Mouse (Mus musculus) bone marrow macrophage, adult 2 months (primary cell): ENCODE data around the gene Mettl27. TPM values are rescaled to one million over a fixed set of nuclear protein-coding genes. Genes with fewer than 3 reads are reported as not detected.
"Not testable (repeated sequence)": the region's sequence is repeated elsewhere in the genome, so short reads cannot be mapped to it uniquely, and the experiment has no call there.

ENCODE experiments used
- H3K27ac ChIP-seq: 2 replicates; pipeline ENCODE4 v1.5.1; 2012; ENCODE audit warnings: low read depth, low read length; ENCODE audit not compliant: insufficient read depth
- H3K4me1 ChIP-seq: 2 replicates; pipeline ENCODE4 v1.6.1; 2012; ENCODE audit warnings: low read length; ENCODE audit not compliant: control insufficient read depth, insufficient read depth
- H3K4me3 ChIP-seq: 2 replicates; pipeline ENCODE4 v1.5.1; 2012; ENCODE audit warnings: mild to moderate bottlenecking, low read length, moderate library complexity; ENCODE audit not compliant: insufficient read depth
- CTCF ChIP-seq: IDR thresholded peaks from 2 replicates; pipeline ENCODE4 v1.5.1; 2012; ENCODE audit warnings: low read depth, mild to moderate bottlenecking, low read length, moderate library complexity
- POLR2A ChIP-seq: IDR thresholded peaks from 2 replicates; pipeline ENCODE4 v1.6.1; 2012; ENCODE audit warnings: mild to moderate bottlenecking, low read depth, low read length, borderline replicate concordance
- polyA plus RNA-seq: library from polyadenylated mRNA; stranded (reverse); fragments of >200 nt; gene quantifications from 2 replicates; pipeline ENCODE4 v1.2.4, GENCODE M21; 2012; ENCODE audit not compliant: missing spikeins, insufficient read depth, insufficient read length

The Mettl27 gene
- polyA plus RNA-seq, 1 experiment: 7.0 TPM

- Histone ChIP-seq H3K27ac (no peak overlapping the region), H3K4me1 (no peaks in the 10 kb centered on the region), H3K4me3 (no peak overlapping the region)
- TF ChIP-seq POLR2A (no peak), CTCF (peak; percentile 92)
Measured at GRCm38 (mm10) chr5:134918071-134918832, 13.9 kb upstream of the Mettl27 start.

- no peak for TF ChIP-seq CTCF
- no peak for TF ChIP-seq POLR2A
- H3K4me3 ChIP-seq: no peak overlapping the region
Measured at GRCm38 (mm10) chr5:134919097-134919496, 13.1 kb upstream of the Mettl27 start.

DNA sequence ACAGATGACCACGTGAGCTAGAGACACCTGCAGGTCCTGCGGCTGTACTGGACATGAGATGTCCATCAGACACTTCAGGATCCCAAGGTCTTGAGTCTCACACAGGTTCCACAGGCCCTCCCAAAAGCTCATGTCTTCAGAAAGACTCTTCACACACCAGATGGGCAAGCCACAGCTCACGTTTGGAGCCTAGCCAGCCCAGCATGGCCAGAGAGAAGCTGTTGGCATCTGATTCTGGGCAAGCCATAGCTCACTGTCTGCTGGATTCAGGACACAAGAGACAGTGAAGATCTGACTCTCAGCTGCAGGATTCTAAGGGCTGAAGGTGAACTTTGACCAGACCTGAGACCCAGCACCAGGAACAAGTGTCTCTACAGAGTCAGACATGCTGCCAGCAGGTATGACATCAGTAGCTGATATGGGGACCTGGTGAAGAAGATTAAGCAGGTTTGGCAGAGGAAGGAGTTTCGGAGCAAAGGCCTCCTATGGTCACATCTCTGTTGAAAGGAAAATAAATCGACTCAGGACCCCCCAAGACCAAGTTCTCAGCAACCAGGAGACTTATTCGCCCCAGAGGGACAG lies 12.0 kb upstream of the Mettl27 start:
- Histone ChIP-seq H3K27ac (no peak overlapping the region), H3K4me3 (no peak overlapping the region), H3K4me1 (no peaks in the 10 kb centered on the region)
- no peak for TF ChIP-seq POLR2A
- no peak for TF ChIP-seq CTCF

More at GRCm38 (mm10) chr5:134919097-134919496, 13.1 kb upstream of the Mettl27 start:
- Histone ChIP-seq H3K4me1 (no peaks in the 10 kb centered on the region), H3K27ac (no peak overlapping the region)

GRCm38 (mm10) chr5:134921106-134921505 lies 11.1 kb upstream of the Mettl27 start:
- no peak overlapping the region for H3K4me3 ChIP-seq
- no peak overlapping the region for H3K27ac ChIP-seq
- no peaks in the 10 kb centered on the region for H3K4me1 ChIP-seq
- TF ChIP-seq CTCF (no peak), POLR2A (no peak)

DNA sequence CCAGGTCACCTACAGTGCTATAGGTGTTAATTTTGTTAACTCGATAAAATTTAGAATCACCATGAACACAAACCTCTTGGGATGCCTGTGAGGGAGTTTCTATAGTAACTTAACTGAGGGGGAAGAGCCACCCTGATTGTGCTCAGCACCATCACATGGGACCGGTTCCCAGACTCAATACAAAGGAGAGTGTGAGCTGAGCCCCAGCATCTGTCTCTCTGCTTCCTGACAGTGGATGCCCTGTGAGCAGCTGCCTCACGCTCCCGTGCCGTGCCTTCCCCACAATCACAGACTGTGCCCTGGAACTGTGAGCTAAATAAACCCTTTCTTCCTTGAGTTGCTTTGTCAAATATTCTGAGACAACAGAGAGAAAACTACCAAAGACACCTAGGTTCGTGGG lies 9.0 kb upstream of the Mettl27 start:
- TF ChIP-seq CTCF (no peak), POLR2A (no peak)
- no peaks in the 10 kb centered on the region for H3K4me1 ChIP-seq
- no peak overlapping the region for H3K4me3 ChIP-seq
- no peak overlapping the region for H3K27ac ChIP-seq

GRCm38 (mm10) chr5:134926726-134927125 lies 5.4 kb upstream of the Mettl27 start:
- Histone ChIP-seq H3K27ac (no peak overlapping the region), H3K4me1 (peaks cover 6% of the 10 kb centered on the region), H3K4me3 (no peak overlapping the region)
- TF ChIP-seq POLR2A (no peak), CTCF (no peak)

DNA sequence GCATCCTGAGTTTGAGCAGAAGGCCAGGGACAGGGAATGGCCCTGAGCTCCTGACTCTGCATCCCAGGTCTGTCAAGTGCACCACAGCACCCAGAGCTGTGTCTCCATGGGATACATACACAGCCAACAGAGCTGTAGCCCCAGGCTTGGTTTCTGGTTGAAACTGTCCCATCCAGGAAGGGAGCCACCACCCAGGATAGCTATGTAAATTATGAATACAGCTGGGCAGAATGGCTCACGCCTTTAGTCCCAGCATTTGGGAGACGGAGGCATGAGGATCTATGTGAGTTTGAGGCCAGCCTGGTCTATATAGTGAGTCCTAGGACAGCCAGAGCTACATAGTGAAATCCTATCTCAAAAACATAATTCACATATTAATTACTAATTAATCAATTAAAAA lies 2.2 kb upstream of the Mettl27 start:
- no peak for TF ChIP-seq CTCF
- TF ChIP-seq POLR2A: no peak
- H3K4me1 ChIP-seq: peaks cover 9% of the 10 kb centered on the region
- H3K27ac ChIP-seq: no peak overlapping the region
- no peak overlapping the region for H3K4me3 ChIP-seq

DNA sequence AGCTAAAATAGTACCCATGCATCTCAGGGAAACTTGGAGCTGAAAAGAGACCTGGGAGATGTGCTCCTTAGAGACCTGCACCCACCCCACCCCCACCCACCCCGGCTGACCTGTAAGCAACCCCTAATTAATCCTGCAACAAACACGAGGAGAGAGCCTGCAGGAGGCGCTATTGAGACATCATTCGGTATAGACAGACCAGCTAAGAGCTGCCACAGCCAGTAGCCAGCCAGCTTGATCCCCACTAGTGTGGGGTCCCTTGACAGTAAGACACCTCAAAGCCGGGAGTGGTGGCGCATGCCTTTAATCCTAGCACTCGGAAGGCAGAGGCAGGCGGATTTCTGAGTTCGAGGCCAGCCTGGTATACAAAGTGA lies 722 bp downstream of the Mettl27 start:
- TF ChIP-seq POLR2A (no peak), CTCF (peak; percentile 63)
- Histone ChIP-seq H3K4me1 (peaks cover 32% of the 10 kb centered on the region), H3K4me3 (peak overlapping the region; percentile 70), H3K27ac (no peak overlapping the region)

DNA sequence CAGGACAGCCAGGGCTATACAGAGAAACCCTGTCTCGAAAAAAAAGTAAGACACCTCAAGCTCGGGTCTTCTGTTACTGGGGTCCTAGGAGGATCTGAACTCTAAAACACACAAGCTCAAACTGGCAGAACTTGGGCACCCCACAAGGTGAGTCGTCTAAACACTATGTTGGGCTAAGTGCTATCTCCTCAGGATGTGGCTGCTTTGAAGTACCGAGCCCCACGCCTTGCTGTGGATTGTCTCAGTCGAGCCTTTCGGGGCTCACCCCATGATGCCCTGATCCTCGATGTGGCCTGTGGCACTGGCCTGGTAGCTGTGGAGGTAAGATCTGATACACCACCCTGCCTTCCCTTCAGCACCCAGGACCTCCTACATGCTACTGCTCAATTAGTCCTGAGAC lies 1.1 kb downstream of the Mettl27 start:
- H3K27ac ChIP-seq: no peak overlapping the region
- H3K4me3 ChIP-seq: no peak overlapping the region
- TF ChIP-seq CTCF: no peak
- TF ChIP-seq POLR2A: no peak

DNA sequence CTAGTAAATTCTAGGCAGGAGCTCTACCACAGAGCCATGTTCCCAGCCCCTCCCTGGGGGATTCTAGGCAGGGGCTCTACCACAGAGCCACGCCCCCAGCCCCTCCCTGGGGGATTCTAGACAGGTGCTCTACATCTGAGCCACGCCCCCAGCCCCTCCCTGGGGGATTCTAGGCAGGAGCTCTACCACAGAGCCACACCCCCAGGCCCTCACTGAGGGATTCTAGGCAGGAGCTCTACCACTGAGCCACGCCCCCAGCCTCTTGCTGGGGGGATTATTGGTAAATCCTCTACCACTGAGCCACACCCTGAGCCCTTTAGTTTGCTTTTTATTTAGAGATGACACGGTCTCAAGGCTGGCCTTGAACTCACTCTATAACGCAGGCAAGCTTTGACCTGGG lies 1.5 kb downstream of the Mettl27 start:
- not testable (repeated sequence) for H3K4me3 ChIP-seq, H3K27ac ChIP-seq
- H3K4me1 ChIP-seq: peaks cover 32% of the 10 kb centered on the region

More for the DNA sequence above, 1.1 kb downstream of the Mettl27 start:
- peaks cover 32% of the 10 kb centered on the region for H3K4me1 ChIP-seq
